Mouse (Mus musculus) ES-Bruce4 (cell line): Measurements from ENCODE around the gene Dlgap4. TPM values are rescaled to one million over a fixed set of nuclear protein-coding genes. Genes with fewer than 3 reads are reported as not detected.

Experiments
- H3K27ac ChIP-seq: 2 replicates; pipeline ENCODE4 v1.5.1; 2012; ENCODE audit warnings: low read length, inconsistent platforms; ENCODE audit not compliant: insufficient read depth
- H3K27me3 ChIP-seq: 2 replicates; pipeline ENCODE4 v1.6.1; 2012; ENCODE audit warnings: mild to moderate bottlenecking, low read length, inconsistent platforms; ENCODE audit not compliant: control insufficient read depth, poor library complexity, insufficient read depth, severe bottlenecking
- H3K36me3 ChIP-seq: 2 replicates; pipeline ENCODE4 v1.6.1; 2012; ENCODE audit warnings: inconsistent platforms, mild to moderate bottlenecking, low read length, moderate library complexity; ENCODE audit not compliant: control insufficient read depth, poor library complexity, insufficient read depth, severe bottlenecking
- H3K4me1 ChIP-seq: one replicate; pipeline ENCODE4 v1.8.1; 2011; ENCODE audit warnings: low read length; ENCODE audit not compliant: control insufficient read depth, insufficient read depth
- H3K4me3 ChIP-seq: 2 replicates; pipeline ENCODE4 v1.5.1; 2011; ENCODE audit warnings: low read depth, mild to moderate bottlenecking, low read length
- H3K9ac ChIP-seq: 2 replicates; pipeline ENCODE4 v1.6.1; 2012; ENCODE audit warnings: low read depth, mild to moderate bottlenecking, inconsistent platforms; ENCODE audit not compliant: poor library complexity, severe bottlenecking
- H3K9me3 ChIP-seq: replicated peaks from 2 replicates; pipeline ENCODE4 v1.6.1; 2012; ENCODE audit warnings: mild to moderate bottlenecking, low read length, inconsistent platforms; ENCODE audit not compliant: control insufficient read depth, poor library complexity, insufficient read depth, severe bottlenecking
- CTCF ChIP-seq: IDR thresholded peaks from one replicate; pipeline ENCODE4 v1.8.1; 2011; ENCODE audit warnings: low read depth, low read length
- EP300 ChIP-seq: IDR thresholded peaks from 2 replicates; pipeline ENCODE4 v1.6.1; 2011; ENCODE audit warnings: low read depth, low read length; ENCODE audit not compliant: insufficient read depth
- POLR2A ChIP-seq: IDR thresholded peaks from one replicate; pipeline ENCODE4 v1.8.1; 2011; ENCODE audit warnings: low read length; ENCODE audit not compliant: insufficient read depth
- polyA plus RNA-seq: library from polyadenylated mRNA; stranded (reverse); fragments of >200 nt; gene quantifications from 2 replicates; pipeline ENCODE4 v1.2.4, GENCODE M21; 2011; ENCODE audit warnings: low read depth; ENCODE audit not compliant: missing spikeins, insufficient read depth, insufficient read length

The Dlgap4 gene
- polyA plus RNA-seq, 1 experiment = 60.6 TPM

- no peak for TF ChIP-seq POLR2A
- TF ChIP-seq EP300 = no peak
- no peak for TF ChIP-seq CTCF
- Histone ChIP-seq H3K27me3 (no peaks in the 10 kb centered on the region), H3K4me3 (no peak overlapping the region), H3K4me1 (no peaks in the 10 kb centered on the region), H3K36me3 (no peaks in the 10 kb centered on the region), H3K9me3 (no peaks in the 10 kb centered on the region), H3K27ac (no peak overlapping the region), H3K9ac (no peak overlapping the region)
These were observed 49.7 kb downstream of the Dlgap4 start for GRCm38 (mm10) chr2:156663162-156663561.

GRCm38 (mm10) chr2:156664407-156664806 is 50.9 kb downstream of the Dlgap4 start:
- no peaks in the 10 kb centered on the region for H3K9me3 ChIP-seq
- no peak overlapping the region for H3K4me3 ChIP-seq
- no peak for TF ChIP-seq CTCF
- TF ChIP-seq POLR2A = no peak
- TF ChIP-seq EP300 = no peak
- no peaks in the 10 kb centered on the region for H3K36me3 ChIP-seq
- no peak overlapping the region for H3K9ac ChIP-seq
- H3K27ac ChIP-seq = no peak overlapping the region
- H3K27me3 ChIP-seq = no peaks in the 10 kb centered on the region
- H3K4me1 ChIP-seq = no peaks in the 10 kb centered on the region

GRCm38 (mm10) chr2:156664993-156665518 is 51.6 kb downstream of the Dlgap4 start:
- Histone ChIP-seq H3K4me3 (no peak overlapping the region), H3K36me3 (no peaks in the 10 kb centered on the region), H3K4me1 (no peaks in the 10 kb centered on the region), H3K9ac (no peak overlapping the region), H3K27ac (no peak overlapping the region), H3K9me3 (no peaks in the 10 kb centered on the region), H3K27me3 (no peaks in the 10 kb centered on the region)
- no peak for TF ChIP-seq EP300
- no peak for TF ChIP-seq POLR2A
- TF ChIP-seq CTCF = no peak

- H3K27ac ChIP-seq = no peak overlapping the region
- no peaks in the 10 kb centered on the region for H3K27me3 ChIP-seq
- no peaks in the 10 kb centered on the region for H3K4me1 ChIP-seq
- no peak overlapping the region for H3K4me3 ChIP-seq
- no peaks in the 10 kb centered on the region for H3K36me3 ChIP-seq
- no peaks in the 10 kb centered on the region for H3K9me3 ChIP-seq
- H3K9ac ChIP-seq = no peak overlapping the region
- TF ChIP-seq EP300 = no peak
- TF ChIP-seq CTCF = no peak
- TF ChIP-seq POLR2A = no peak
These were observed 52.2 kb downstream of the Dlgap4 start for GRCm38 (mm10) chr2:156665620-156666196.

GRCm38 (mm10) chr2:156666231-156666630 is 52.7 kb downstream of the Dlgap4 start:
- no peaks in the 10 kb centered on the region for H3K36me3 ChIP-seq
- H3K4me1 ChIP-seq = no peaks in the 10 kb centered on the region
- H3K27me3 ChIP-seq = no peaks in the 10 kb centered on the region
- H3K9ac ChIP-seq = no peak overlapping the region
- no peak overlapping the region for H3K27ac ChIP-seq
- no peak overlapping the region for H3K4me3 ChIP-seq
- H3K9me3 ChIP-seq = no peaks in the 10 kb centered on the region
- TF ChIP-seq POLR2A = no peak
- no peak for TF ChIP-seq CTCF
- no peak for TF ChIP-seq EP300

- H3K27ac ChIP-seq = no peak overlapping the region
- TF ChIP-seq EP300 (no peak), POLR2A (no peak), CTCF (no peak)
These were observed 53.8 kb downstream of the Dlgap4 start for GRCm38 (mm10) chr2:156667290-156667689.

More at GRCm38 (mm10) chr2:156667290-156667689, 53.8 kb downstream of the Dlgap4 start:
- Histone ChIP-seq H3K9ac (no peak overlapping the region), H3K36me3 (no peaks in the 10 kb centered on the region), H3K4me3 (no peak overlapping the region), H3K9me3 (no peaks in the 10 kb centered on the region), H3K27me3 (no peaks in the 10 kb centered on the region), H3K4me1 (no peaks in the 10 kb centered on the region)
